10 mouse cellular contexts compared by ENCODE assay signal in genomic region chr4:98060601-98061000, GRCm38 (mm10).
"Had no signal": no experiment of that assay in that cellular context is flagged by ENCODE, and none has a peak within 500 bp of the region (broad histone marks: within the 10 kb centered on the region; RNA-seq: fewer than 3 reads in every experiment).

No protein-coding gene starts in this region.

- H3K9me3 ChIP-seq: limb, embryonic 15.5 days; liver, embryonic 12.5 days; midbrain, embryonic 13.5 days; stomach, embryonic 15.5 days had no signal

- H3K4me1 ChIP-seq: liver, embryonic 12.5 days; midbrain, embryonic 13.5 days had no signal

- H3K9ac ChIP-seq: limb, embryonic 15.5 days; liver, embryonic 12.5 days; midbrain, embryonic 13.5 days; stomach, embryonic 15.5 days had no signal

- H3K4me2 ChIP-seq: limb, embryonic 15.5 days; liver, embryonic 12.5 days; midbrain, embryonic 13.5 days; stomach, embryonic 15.5 days had no signal

- H3K27ac ChIP-seq: kidney, postnatal 0 days; limb, embryonic 15.5 days; liver, embryonic 12.5 days; midbrain, embryonic 13.5 days; stomach, embryonic 15.5 days had no signal

- H3K36me3 ChIP-seq: liver, embryonic 12.5 days had no signal

- ATAC-seq: liver, embryonic 12.5 days; midbrain, embryonic 13.5 days had no signal

- DNase-seq: layer of hippocampus, adult 9-11 months; layer of hippocampus, postnatal 36 days; right cerebral cortex, postnatal 14 days; thymus, adult 2 months; thymus, postnatal 25 days had no signal

- H3K4me3 ChIP-seq: limb, embryonic 15.5 days; liver, embryonic 12.5 days; midbrain, embryonic 13.5 days; stomach, embryonic 15.5 days had no signal

- H3K27me3 ChIP-seq: limb, embryonic 15.5 days; liver, embryonic 12.5 days; midbrain, embryonic 13.5 days; stomach, embryonic 15.5 days had no signal
